Mouse (Mus musculus) T-helper 17 cell (primary cell): ENCODE data around the gene Gm10037.
"Not testable (repeated sequence)": the region's sequence is repeated elsewhere in the genome, so short reads cannot be mapped to it uniquely, and the experiment has no call there.

Source experiments
- in situ Hi-C, 2 experiments: fragments of 300-600 bp; cut with MboI, MseI; formaldehyde crosslinking; loops; 1 replicate in 1 of 2; 2 replicates in 1 of 2; pipeline ENCODE4 v1.15.1; 2025; ENCODE audit warnings: high pct_unique_total_duplicates in 2 of 2

Gm10037 gene

GRCm38 (mm10) chr13:67876049-67876698 is 45.3 kb downstream of the Gm10037 start:
- in situ Hi-C loops = not testable (repeated sequence)

- in situ Hi-C loops = no loop called here
Observed at GRCm38 (mm10) chr13:67876699-67877254, 45.9 kb downstream of the Gm10037 start.

GRCm38 (mm10) chr13:67883966-67884365 is 53.1 kb downstream of the Gm10037 start:
- in situ Hi-C loops = no loop called here
